Mouse (Mus musculus): ENCODE data around the gene Mvb12b.

- no peak for TF ChIP-seq CTCF (IDR thresholded peaks at IDR 0.05; ENCODE audit: extremely low read depth, insufficient read depth, insufficient read length, insufficient replicate concordance)
- TF ChIP-seq POLR2A (IDR thresholded peaks at IDR 0.05; ENCODE audit: low read depth, low read length), result no peak
Measured at GRCm38 (mm10) chr2:33778466-33778865, 109.3 kb downstream of the Mvb12b start.
